Mouse (Mus musculus) ES-E14 (cell line): ENCODE measurements at regions not wholly inside any gene's neighbourhood (a gene's known extent, or its start where the extent isn't known, plus 50 kb on each side); places are given as distances from the start of the nearest gene placed in this dataset.

Experiments used
- DNase-seq: peaks from one replicate; pipeline ENCODE4 v3.0.0-alpha.2; 2013; ENCODE audit warnings: low read depth, low spot score
- H3K27ac ChIP-seq: 2 replicates; pipeline ENCODE4 v1.5.1; 2012; ENCODE audit warnings: low read depth, mild to moderate bottlenecking, low read length, moderate library complexity, mixed read lengths; ENCODE audit not compliant: poor library complexity, insufficient read depth, severe bottlenecking
- H3K36me3 ChIP-seq: 2 replicates; pipeline ENCODE4 v1.6.1; 2012; ENCODE audit warnings: mild to moderate bottlenecking, low read length, moderate library complexity, mixed read lengths; ENCODE audit not compliant: control insufficient read depth, poor library complexity, insufficient read depth, severe bottlenecking
- H3K4me1 ChIP-seq, 2 experiments: fragments of 150-350 bp in 1 of 2; sonication (generic) in 1 of 2; 2 replicates each; pipeline ENCODE4 v1.6.1; 2012; ENCODE audit warnings: low read length in 2 of 2, mild to moderate bottlenecking in 1 of 2, mixed read lengths in 1 of 2; ENCODE audit not compliant: control insufficient read depth in 2 of 2, insufficient read depth in 2 of 2, poor library complexity in 1 of 2
- H3K4me3 ChIP-seq, 2 experiments: fragments of 150-350 bp in 1 of 2; sonication (generic) in 1 of 2; 2 replicates each; pipeline ENCODE4 v1.5.1; 2012; ENCODE audit warnings: low read length in 2 of 2, low read depth in 1 of 2, mild to moderate bottlenecking in 1 of 2, mixed read lengths in 1 of 2; ENCODE audit not compliant: insufficient read depth in 1 of 2, poor library complexity in 1 of 2, severe bottlenecking in 1 of 2
- H3K9ac ChIP-seq: 2 replicates; pipeline ENCODE4 v1.6.1; 2012; ENCODE audit warnings: low read depth, mild to moderate bottlenecking, low read length, mixed read lengths; ENCODE audit not compliant: poor library complexity, insufficient read depth, severe bottlenecking
- H3K9me3 ChIP-seq: fragments of 150-350 bp; sonication (generic); 2 replicates; pipeline ENCODE4 v1.6.1; 2012; ENCODE audit warnings: low read depth, mild to moderate bottlenecking, low read length; ENCODE audit not compliant: control insufficient read depth, insufficient read depth
- CHD2 ChIP-seq: IDR thresholded peaks from 2 replicates; pipeline ENCODE4 v1.6.1; 2014; ENCODE audit warnings: mild to moderate bottlenecking, low read depth, low read length, inconsistent platforms
- HCFC1 ChIP-seq: IDR thresholded peaks from 2 replicates; pipeline ENCODE4 v1.6.1; 2012; ENCODE audit warnings: low read length, inconsistent platforms, borderline replicate concordance; ENCODE audit not compliant: insufficient read depth
- MAFK ChIP-seq: IDR thresholded peaks from 2 replicates; pipeline ENCODE4 v1.6.1; 2014; ENCODE audit warnings: mild to moderate bottlenecking, low read depth, low read length, inconsistent platforms; ENCODE audit not compliant: insufficient read depth
- ZC3H11A ChIP-seq: IDR thresholded peaks from 2 replicates; pipeline ENCODE4 v1.6.1; 2012; ENCODE audit warnings: low read depth, mild to moderate bottlenecking, inconsistent platforms, low read length, borderline replicate concordance
- ZNF384 ChIP-seq: IDR thresholded peaks from 2 replicates; pipeline ENCODE4 v1.6.1; 2012; ENCODE audit warnings: low read depth, low read length, inconsistent platforms
- in situ Hi-C, 2 experiments: fragments of 600-800 bp; cut with MboI; formaldehyde crosslinking; loops; one replicate each; pipeline ENCODE4 v1.15.1; 2025; ENCODE audit warnings: low sequenced_read_pairs in 2 of 2, inconsistent platforms in 1 of 2; ENCODE audit not compliant: unreplicated experiment in 2 of 2

GRCm38 (mm10) chr3:159734547-159734946 is 104.9 kb upstream of the Wls start:
- no peak overlapping the region for H3K4me3 ChIP-seq
- no peak overlapping the region for H3K27ac ChIP-seq
- H3K9me3 ChIP-seq, result no peaks in the 10 kb centered on the region
- H3K9ac ChIP-seq, result no peak overlapping the region
- no peak for DNase-seq
- H3K36me3 ChIP-seq, result no peaks in the 10 kb centered on the region
- in situ Hi-C loops, result no loop called here
- TF ChIP-seq CHD2, result no peak
- no peak for TF ChIP-seq ZC3H11A
- no peak for TF ChIP-seq MAFK
- no peak for TF ChIP-seq HCFC1
- no peak for TF ChIP-seq ZNF384
- H3K4me1 ChIP-seq, result no peaks in the 10 kb centered on the region

GRCm38 (mm10) chr3:159736070-159736469 is 103.4 kb upstream of the Wls start:
- Histone ChIP-seq H3K27ac (no peak overlapping the region), H3K36me3 (no peaks in the 10 kb centered on the region), H3K9me3 (no peaks in the 10 kb centered on the region), H3K4me3 (no peak overlapping the region), H3K4me1 (no peaks in the 10 kb centered on the region), H3K9ac (no peak overlapping the region)
- no peak for TF ChIP-seq ZNF384
- TF ChIP-seq CHD2, result no peak
- TF ChIP-seq HCFC1, result no peak
- no peak for DNase-seq
- in situ Hi-C loops, result no loop called here

GRCm38 (mm10) chr3:159740600-159741279 is 98.7 kb upstream of the Wls start:
- Histone ChIP-seq H3K9ac (no peak overlapping the region), H3K27ac (no peak overlapping the region), H3K4me1 (no peaks in the 10 kb centered on the region), H3K36me3 (no peaks in the 10 kb centered on the region), H3K4me3 (no peak overlapping the region), H3K9me3 (no peaks in the 10 kb centered on the region)
- no peak for DNase-seq
- TF ChIP-seq MAFK, result no peak
- no peak for TF ChIP-seq ZC3H11A
- TF ChIP-seq ZNF384, result no peak
- TF ChIP-seq CHD2, result no peak
- in situ Hi-C loops, result no loop called here

GRCm38 (mm10) chr3:159741816-159742215 is 97.7 kb upstream of the Wls start:
- H3K27ac ChIP-seq, result no peak overlapping the region
- H3K4me3 ChIP-seq, result no peak overlapping the region
- no peaks in the 10 kb centered on the region for H3K9me3 ChIP-seq
- H3K36me3 ChIP-seq, result no peaks in the 10 kb centered on the region
- in situ Hi-C loops, result no loop called here
- H3K4me1 ChIP-seq, result no peaks in the 10 kb centered on the region
- TF ChIP-seq ZC3H11A, result no peak
- no peak for TF ChIP-seq MAFK
- no peak for TF ChIP-seq HCFC1
- no peak for TF ChIP-seq CHD2
- TF ChIP-seq ZNF384, result no peak
- no peak overlapping the region for H3K9ac ChIP-seq
- DNase-seq, result no peak

GRCm38 (mm10) chr3:159759740-159760139 is 79.7 kb upstream of the Wls start:
- no peak overlapping the region for H3K4me3 ChIP-seq
- H3K4me1 ChIP-seq, result no peaks in the 10 kb centered on the region
- TF ChIP-seq ZNF384 (no peak), ZC3H11A (no peak), CHD2 (no peak), HCFC1 (no peak), MAFK (peak; percentile 64; the same call in 1 of the 2 replicates)
- no peak for DNase-seq
- in situ Hi-C loops, result no loop called here
- H3K27ac ChIP-seq, result no peak overlapping the region
- no peaks in the 10 kb centered on the region for H3K9me3 ChIP-seq
- no peaks in the 10 kb centered on the region for H3K36me3 ChIP-seq
- H3K9ac ChIP-seq, result no peak overlapping the region
